Mouse (Mus musculus): ENCODE data around the gene Gm11562. TPM values are rescaled to one million over a fixed set of nuclear protein-coding genes. Genes with fewer than 3 reads are reported as not detected.

Gene Gm11562
- total RNA-seq, 2 experiments from 2014 or later, result not detected

- Histone ChIP-seq H3K4me3 (no peak overlapping the region), H3K27ac (no peak overlapping the region)
- DNase-seq (ENCODE audit: low spot score in 2 of 2), result no peak
- TF ChIP-seq CTCF (conservative IDR thresholded peaks at IDR 0.05), result no peak
Measured at GRCm38 (mm10) chr11:99573164-99573563, 47.1 kb downstream of the Gm11562 start.

Other genes starting within 250 kb of the Gm11562 start
- gene Krt28, start 245.5 kb downstream of the Gm11562 start, total RNA-seq (2021), result under 1 TPM in 1 of 2 experiments, not detected in 1; 0.23 TPM
- gene Krt10, start 231.1 kb downstream of the Gm11562 start, total RNA-seq (2021), result 10 to 100 TPM; 14.8 to 16.4 TPM
- gene Krt12, start 198.2 kb downstream of the Gm11562 start, total RNA-seq (2021), result 1 to 10 TPM in 1 of 2 experiments, under 1 TPM in 1; 0.97 to 1.4 TPM
- gene Krt20, start 182.3 kb downstream of the Gm11562 start, total RNA-seq (2021), result not detected
- not detected for gene Krt23, start 127.3 kb downstream of the Gm11562 start, total RNA-seq (2021)
- not detected for gene Krt39, start 99.1 kb downstream of the Gm11562 start, total RNA-seq (2021)
- gene Krt40, start 77.3 kb downstream of the Gm11562 start, total RNA-seq (2021), result not detected
- gene Krtap3-3, start 69.6 kb downstream of the Gm11562 start, total RNA-seq (2021), result not detected
- gene Krtap3-2, start 63.6 kb downstream of the Gm11562 start, total RNA-seq (2021), result not detected
- not detected for gene Gm11939, start 61.0 kb downstream of the Gm11562 start, total RNA-seq (2021)
- not detected for gene Krtap3-1, start 53.8 kb downstream of the Gm11562 start, total RNA-seq (2021)
- gene Krtap1-5, start 39.4 kb downstream of the Gm11562 start, total RNA-seq (2021), result not detected
- not detected for gene Krtap1-4, start 36.8 kb downstream of the Gm11562 start, total RNA-seq (2021)
- not detected for gene Krtap1-3, start 29.1 kb downstream of the Gm11562 start, total RNA-seq (2021)
- not detected for gene Krtap9-3, start 22.3 kb downstream of the Gm11562 start, total RNA-seq (2021)
- gene Gm11938, start 17.1 kb downstream of the Gm11562 start, total RNA-seq (2021), result not detected
- gene Gm11937, start 10.2 kb downstream of the Gm11562 start, total RNA-seq (2021), result not detected
- not detected for gene Krtap2-4, start 5.6 kb downstream of the Gm11562 start, total RNA-seq (2021)
- not detected for gene Krtap4-1, start 7.8 kb upstream of the Gm11562 start, total RNA-seq (2021)
- not detected for gene Krtap4-2, start 14.6 kb upstream of the Gm11562 start, total RNA-seq (2021)
- not detected for gene Krtap4-7, start 23.7 kb upstream of the Gm11562 start, total RNA-seq (2021)
- gene Gm11555, start 29.8 kb upstream of the Gm11562 start, total RNA-seq (2021), result not detected
- gene Gm11563, start 38.5 kb upstream of the Gm11562 start, total RNA-seq (2021), result not detected
- gene Krtap4-6, start 45.5 kb upstream of the Gm11562 start, total RNA-seq (2021), result not detected
- gene Gm14190, start 70.3 kb upstream of the Gm11562 start, total RNA-seq (2021), result not detected
- gene Gm14180, start 113.9 kb upstream of the Gm11562 start, total RNA-seq (2021), result not detected
- not detected for gene Gm11595, start 152.5 kb upstream of the Gm11562 start, total RNA-seq (2021)
- not detected for gene Krtap4-8, start 160.3 kb upstream of the Gm11562 start, total RNA-seq (2021)
- gene Krtap4-9, start 164.8 kb upstream of the Gm11562 start, total RNA-seq (2021), result not detected
- not detected for gene Gm11596, start 173.0 kb upstream of the Gm11562 start, total RNA-seq (2021)
- not detected for gene Gm11569, start 178.5 kb upstream of the Gm11562 start, total RNA-seq (2021)
- gene Gm11554, start 184.0 kb upstream of the Gm11562 start, total RNA-seq (2021), result not detected
- not detected for gene Krtap4-13, start 189.5 kb upstream of the Gm11562 start, total RNA-seq (2021)
- gene Gm11564, start 195.2 kb upstream of the Gm11562 start, total RNA-seq (2021), result not detected
- not detected for gene 2300003K06Rik, start 217.6 kb upstream of the Gm11562 start, total RNA-seq (2021)
- not detected for gene Krtap4-16, start 231.2 kb upstream of the Gm11562 start, total RNA-seq (2021)
- gene Gm11568, start 237.5 kb upstream of the Gm11562 start, total RNA-seq (2021), result not detected
- gene Gm11559, start 244.0 kb upstream of the Gm11562 start, total RNA-seq (2021), result not detected